Mouse (Mus musculus): ENCODE measurements around the gene Syt5.
A peak's percentile ranks its signal among the peaks of the same experiment; 100 is the strongest.
"Not testable (repeated sequence)": the region's sequence is repeated elsewhere in the genome, so short reads cannot be mapped to it uniquely, and the experiment has no call there.

Gene Syt5

GRCm38 (mm10) chr7:4547221-4547641 is at the start of gene Syt5:
Syt5 (minus strand) TSS chr7:4547541.
- no peak for DNase-seq (ENCODE audit: low spot score)

DNA sequence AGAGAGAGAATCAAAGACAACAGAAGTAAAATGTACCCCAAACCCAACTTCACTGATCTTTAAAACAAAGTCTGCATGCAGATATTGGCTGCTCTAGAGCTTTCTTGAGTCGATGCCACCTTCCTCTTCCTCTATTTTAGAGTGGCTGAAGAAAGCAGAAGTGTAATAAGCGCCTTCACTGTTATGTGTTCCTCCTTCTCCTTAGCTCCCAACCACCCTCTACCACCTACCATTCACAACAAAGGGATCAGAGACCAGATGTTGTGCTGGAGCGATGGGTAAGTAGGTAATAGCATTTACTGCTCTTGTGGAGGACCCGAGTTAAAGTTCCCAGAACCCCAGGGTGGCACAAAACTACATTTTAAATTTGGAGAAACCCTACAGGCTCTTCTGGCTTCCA is 49.7 kb upstream of the Syt5 start:
- not testable (repeated sequence) for DNase-seq (ENCODE audit: low spot score)

GRCm38 (mm10) chr7:4581481-4581880 is 34.1 kb upstream of the Syt5 start:
- not testable (repeated sequence) for DNase-seq (ENCODE audit: low spot score)

DNA sequence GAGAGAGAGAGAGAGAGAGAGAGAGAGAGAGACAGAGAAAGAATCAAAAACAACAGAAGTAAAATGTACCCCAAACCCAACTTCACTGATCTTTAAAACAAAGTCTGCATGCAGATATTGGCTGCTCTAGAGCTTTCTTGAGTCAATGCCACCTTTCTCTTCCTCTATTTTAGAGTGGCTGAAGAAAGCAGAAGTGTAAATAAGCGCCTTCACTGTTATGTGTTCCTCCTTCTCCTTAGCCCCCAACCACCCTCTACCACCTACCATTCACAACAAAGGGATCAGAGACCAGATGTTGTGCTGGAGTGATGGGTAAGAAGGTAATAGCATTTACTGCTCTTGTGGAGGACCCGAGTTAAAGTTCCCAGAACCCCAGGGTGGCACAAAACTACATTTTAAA is 25.0 kb upstream of the Syt5 start:
- not testable (repeated sequence) for DNase-seq (ENCODE audit: low spot score)

GRCm38 (mm10) chr7:4562660-4563059 is 15.3 kb upstream of the Syt5 start:
- DNase-seq (ENCODE audit: low spot score): no peak

DNA sequence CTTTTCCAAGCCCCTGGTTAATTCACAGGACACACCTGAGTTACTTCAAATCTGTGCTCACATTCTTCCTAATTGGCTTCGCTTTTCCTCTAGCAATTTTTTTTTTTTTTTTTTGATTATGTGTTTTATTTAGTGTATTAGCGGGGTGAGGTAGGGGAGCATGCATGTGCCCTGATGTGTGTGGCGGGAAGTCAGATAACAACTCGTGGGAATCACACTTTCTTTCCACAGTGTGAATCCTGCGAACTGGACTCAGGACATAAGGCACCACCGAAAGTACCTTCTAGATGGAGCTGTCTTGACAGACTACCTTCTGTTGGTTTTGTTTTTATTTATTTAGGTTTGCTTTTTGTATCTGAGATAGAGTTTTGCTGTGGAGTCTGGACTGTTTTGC is 9.8 kb upstream of the Syt5 start:
- DNase-seq (ENCODE audit: low spot score): no peak

DNA sequence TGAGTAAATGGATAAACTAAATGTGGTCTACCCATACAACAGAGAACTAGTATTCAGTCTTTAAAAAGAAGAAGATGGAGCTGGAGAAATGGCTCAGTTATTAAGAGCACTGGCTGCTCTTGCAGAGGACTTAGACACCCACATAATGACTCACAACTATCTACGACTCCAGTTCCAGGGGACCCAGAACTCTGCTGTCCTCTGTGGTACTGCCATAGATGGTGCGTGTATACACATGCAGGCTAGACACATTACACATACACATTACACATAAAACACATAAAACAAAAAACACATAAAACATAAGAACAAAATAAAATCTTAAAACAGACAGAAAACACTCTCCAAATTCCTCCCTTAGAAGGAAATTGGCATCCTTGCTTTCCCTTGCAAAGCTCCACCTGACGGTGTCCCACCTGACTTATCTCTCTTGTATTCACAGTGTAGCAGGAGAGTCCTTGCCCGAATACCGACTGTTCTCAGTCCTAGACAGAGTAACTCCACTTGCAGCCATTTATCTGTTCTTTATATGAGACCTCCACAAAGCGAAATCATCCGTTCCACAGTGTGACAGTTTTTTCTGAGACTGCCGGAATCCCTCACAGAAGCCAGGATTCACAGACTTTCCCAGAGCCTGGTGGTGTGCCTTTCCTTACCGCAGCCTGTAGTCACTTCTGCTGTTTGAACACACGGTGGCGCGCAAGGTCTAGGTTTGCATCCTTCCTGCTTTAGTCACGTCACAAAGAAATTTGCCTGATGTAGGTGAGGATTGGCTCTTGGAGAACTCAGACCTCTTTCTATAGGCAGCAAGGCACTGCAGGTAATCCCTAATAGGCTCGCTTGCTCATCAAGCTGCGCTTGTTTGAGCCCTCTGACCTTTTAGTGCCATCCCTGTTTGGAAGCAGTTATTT is 9.2 kb upstream of the Syt5 start:
- peak; percentile 95 for DNase-seq (ENCODE audit: low spot score)

- DNase-seq (ENCODE audit: low spot score): peak; percentile 93
Measured at GRCm38 (mm10) chr7:4546591-4547131, 680 bp downstream of the Syt5 start.

DNA sequence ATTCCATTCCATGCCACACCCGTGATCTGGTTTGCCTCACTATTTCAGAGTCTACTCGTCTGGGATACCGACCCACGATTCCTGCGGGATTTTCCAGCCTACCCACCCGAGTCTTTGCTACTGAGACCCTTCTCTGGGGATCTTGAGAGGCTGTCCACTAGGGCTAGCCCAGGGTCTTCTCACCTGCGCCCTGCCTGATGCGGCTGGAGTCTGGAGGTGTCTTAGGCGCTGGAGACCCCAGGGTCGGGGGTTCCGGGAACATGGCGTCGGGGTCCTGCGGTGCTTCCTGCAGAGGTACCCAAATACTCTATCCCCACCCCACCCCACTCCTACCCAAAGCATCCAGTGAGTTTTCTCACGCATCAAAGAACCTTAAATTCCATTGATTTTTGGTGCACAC is 1.3 kb downstream of the Syt5 start:
- DNase-seq (ENCODE audit: low spot score): no peak

GRCm38 (mm10) chr7:4542013-4542412 is 5.3 kb downstream of the Syt5 start:
- no peak for DNase-seq (ENCODE audit: low spot score)

DNA sequence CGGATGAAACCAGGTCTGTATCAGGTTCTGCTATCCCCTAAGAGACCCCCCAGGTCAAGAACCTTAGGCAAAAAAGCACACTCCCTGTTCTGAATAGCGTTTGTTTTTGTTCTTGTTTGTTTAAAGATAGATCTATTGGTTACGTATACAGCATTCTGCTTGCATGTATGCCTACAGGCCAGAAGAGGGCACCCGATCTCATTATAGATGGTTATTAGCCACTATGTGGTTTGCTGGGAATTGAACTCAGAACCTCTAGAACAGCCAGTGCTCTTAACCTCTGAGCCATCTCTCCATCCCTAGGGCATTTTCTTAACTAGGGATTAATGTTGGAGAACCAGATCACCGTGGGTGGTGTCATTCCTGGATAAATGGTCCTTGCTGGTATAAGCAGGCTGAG is 6.0 kb downstream of the Syt5 start:
- DNase-seq (ENCODE audit: low spot score): no peak

GRCm38 (mm10) chr7:4539019-4539418 is 8.3 kb downstream of the Syt5 start:
- DNase-seq (ENCODE audit: low spot score): no peak

DNA sequence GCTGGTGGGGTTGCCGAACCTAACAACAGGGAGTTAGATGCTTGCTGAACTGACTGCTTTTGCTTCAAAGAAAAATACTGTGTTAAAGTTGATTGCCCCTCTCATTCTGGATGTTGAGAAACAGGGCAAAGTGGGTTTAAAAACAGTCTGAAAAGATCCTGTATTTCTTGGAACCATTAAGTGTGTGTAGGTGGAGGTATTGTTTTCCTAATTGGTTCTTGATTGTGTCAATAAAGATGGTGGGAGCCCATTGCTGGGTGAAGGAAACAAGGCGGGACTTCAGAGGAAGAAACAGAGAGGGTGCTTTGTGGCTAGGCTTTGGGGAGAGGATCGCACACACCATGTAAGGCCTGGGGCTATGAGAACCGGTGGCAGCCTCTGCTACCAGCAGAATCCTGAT is 10.2 kb downstream of the Syt5 start:
- DNase-seq (ENCODE audit: low spot score): no peak

- DNase-seq (ENCODE audit: low spot score): no peak
Measured at GRCm38 (mm10) chr7:4536369-4536768, 11.0 kb downstream of the Syt5 start.

DNA sequence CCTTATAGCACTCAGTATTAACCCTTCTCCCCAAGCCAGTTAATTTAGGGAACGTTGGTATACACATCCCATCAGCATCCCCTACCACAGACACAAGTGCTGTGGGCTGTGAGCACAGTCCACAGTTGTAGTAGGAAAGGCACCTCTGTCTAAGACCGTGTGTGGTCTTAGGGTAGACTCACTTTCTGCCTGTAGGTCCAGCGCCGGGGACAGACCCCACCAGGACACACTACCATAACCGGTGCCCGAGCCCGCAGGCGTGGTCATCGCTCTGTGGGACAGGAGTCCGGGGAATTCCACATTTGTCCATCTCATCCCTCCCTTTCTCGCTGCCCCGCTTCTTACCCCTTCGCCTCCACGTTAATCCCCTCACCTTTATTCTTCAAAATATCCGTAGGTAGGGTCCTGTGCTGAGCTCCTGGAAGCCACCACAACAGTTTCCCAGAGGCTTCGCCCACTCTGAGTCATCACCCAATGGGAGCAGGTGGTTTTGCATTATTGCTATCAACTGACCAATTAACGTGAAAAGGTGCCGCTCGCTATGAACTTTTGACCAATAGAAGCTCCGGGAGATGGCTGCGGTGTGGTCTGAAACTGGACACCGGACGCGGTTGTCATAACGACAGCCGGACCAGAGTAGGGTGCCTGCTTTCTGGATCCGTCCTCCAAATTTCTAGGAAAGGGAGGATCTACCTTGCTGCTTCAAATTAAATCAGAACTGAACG is 15.2 kb downstream of the Syt5 start, which contains the start of gene Dnaaf3:
Gene Dnaaf3 (minus strand): TSS at position 449 of the 725 bp plus-strand sequence.
- DNase-seq (ENCODE audit: low spot score): peak; percentile 96

DNA sequence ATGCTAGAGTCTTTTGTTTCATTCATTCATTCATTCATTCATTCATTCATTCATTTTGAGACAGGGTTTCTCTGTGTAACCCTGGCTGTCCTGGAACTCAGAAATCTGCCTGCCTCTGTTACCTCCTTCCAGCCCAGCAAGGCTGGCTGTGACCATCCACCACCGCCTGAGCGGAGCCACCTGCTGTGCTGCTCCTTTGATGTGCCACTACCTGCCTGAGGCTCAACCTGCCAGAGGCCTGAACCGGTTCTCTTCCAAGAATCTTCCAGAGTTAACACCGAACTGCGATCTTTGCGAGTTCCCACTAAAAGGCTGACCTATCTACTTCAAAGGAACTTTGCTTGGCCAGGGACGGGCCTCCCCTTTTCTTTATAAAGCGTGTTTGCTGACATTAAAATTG is 17.2 kb downstream of the Syt5 start:
- DNase-seq (ENCODE audit: low spot score): not testable (repeated sequence)

GRCm38 (mm10) chr7:4527302-4527689 is 20.0 kb downstream of the Syt5 start:
- no peak for DNase-seq (ENCODE audit: low spot score)

DNA sequence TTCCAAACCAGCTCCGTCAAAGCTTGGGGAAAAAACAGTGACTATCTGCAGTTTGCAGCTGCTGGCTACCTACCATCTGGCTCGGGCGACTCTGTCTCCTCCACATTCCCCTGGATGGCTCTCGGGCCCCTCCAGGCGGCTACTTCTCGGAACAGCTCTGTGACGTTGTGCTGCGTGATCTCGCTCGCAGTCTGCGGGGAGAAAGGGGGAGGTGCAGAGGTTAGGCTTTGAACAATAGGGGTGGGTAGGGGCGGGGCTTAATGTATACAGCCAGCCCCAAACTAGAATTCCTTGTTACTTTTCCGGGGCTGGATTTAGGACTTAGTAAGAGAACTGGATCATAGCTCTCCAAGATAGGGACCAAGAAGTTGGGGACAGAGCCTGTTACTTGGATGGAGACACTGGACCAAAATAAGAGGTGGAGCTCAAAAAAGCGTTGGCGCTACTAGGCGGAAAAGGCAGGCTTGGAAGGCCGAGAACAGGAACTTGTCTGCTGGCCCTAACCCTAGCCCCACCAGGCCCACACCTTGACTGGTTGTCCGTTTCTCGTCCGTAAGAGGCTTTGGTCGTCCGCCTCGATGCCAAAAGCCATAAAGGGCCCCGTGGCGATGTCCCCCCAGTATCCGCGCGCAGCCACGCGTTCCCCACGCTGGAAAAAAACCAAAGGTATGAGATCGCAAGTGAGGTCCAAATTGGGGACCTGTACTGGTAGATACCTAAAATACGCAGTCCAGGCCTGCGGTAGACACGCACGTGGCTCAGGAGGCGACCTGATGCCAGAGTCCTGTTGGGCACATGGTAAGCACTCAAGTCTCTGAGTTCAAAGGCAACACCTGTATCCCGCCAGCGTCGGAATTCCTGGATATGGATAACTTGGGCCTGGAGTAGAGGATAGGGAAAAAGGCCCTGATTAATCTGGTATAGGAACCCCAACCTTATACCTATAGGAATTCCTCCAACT is 20.7 kb downstream of the Syt5 start:
- peak; percentile 93 for DNase-seq (ENCODE audit: low spot score)

DNA sequence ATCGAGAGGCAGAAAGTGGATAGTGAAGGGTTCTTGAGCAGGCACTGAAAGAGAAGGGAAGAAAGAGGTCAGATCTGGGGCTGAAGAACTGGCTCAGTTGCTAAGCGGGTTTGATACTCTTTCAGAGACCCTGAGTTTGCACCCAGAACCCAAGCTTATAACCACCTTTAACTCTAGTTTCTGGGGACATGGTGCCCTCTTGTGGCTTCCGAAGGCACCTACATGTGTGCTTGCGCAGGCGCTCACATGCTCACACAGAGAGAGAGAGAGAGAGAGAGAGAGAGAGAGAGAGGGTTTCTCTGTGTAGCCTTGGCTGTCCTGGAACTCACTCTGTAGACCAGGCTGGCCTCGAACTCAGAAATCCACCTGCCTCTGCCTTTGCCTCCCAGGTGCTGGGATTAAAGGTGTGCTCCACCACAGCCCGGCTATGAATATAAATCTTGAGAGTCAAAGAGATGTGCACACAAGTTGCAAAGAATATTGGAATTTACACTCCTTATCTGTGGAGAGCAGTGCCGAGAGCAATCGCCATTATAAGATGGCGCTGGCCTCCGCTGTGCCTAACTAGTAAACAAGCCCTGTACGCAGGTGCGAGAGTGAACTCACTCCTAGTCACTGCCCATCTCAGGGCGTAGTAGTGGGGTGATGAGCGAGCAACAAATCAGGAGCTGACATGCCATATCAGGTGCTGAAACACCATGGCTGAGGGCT is 23.0 kb downstream of the Syt5 start, which contains the start of gene Tnni3:
Gene Tnni3 (minus strand): TSS at position 18 of the 711 bp plus-strand sequence.
- DNase-seq (ENCODE audit: low spot score): peak; percentile 79

- no peak for DNase-seq (ENCODE audit: low spot score)
Measured at GRCm38 (mm10) chr7:4523205-4524130, 23.9 kb downstream of the Syt5 start.
